Mouse (Mus musculus) 3T3-L1 (cell line): ENCODE data around the gene Gfral.

Experiments used
- DNase-seq: peaks from one replicate; pipeline ENCODE4 v3.0.0-alpha.2; 2015; ENCODE audit warnings: low read depth, low spot score

The Gfral gene

GRCm38 (mm10) chr9:76213557-76213956 is at the start of gene Gfral:
TSS of gene Gfral (minus strand) at chr9:76213657.
- no peak for DNase-seq

- no peak for DNase-seq
Observed at GRCm38 (mm10) chr9:76257731-76258130, 44.3 kb upstream of the Gfral start.

- no peak for DNase-seq
Observed at GRCm38 (mm10) chr9:76252544-76252943, 39.1 kb upstream of the Gfral start.

GRCm38 (mm10) chr9:76252109-76252508 is 38.7 kb upstream of the Gfral start:
- DNase-seq: no peak

- DNase-seq: no peak
Observed at GRCm38 (mm10) chr9:76242322-76242721, 28.9 kb upstream of the Gfral start.

- DNase-seq: no peak
Observed at GRCm38 (mm10) chr9:76237946-76238345, 24.5 kb upstream of the Gfral start.

- no peak for DNase-seq
Observed at GRCm38 (mm10) chr9:76237243-76237642, 23.8 kb upstream of the Gfral start.

- peak; percentile 80 for DNase-seq
Observed at GRCm38 (mm10) chr9:76236626-76237025, 23.2 kb upstream of the Gfral start.

GRCm38 (mm10) chr9:76235945-76236503 is 22.6 kb upstream of the Gfral start:
- no peak for DNase-seq

- no peak for DNase-seq
Observed at GRCm38 (mm10) chr9:76234899-76235298, 21.4 kb upstream of the Gfral start.

GRCm38 (mm10) chr9:76230400-76230799 is 16.9 kb upstream of the Gfral start:
- no peak for DNase-seq

- no peak for DNase-seq
Observed at GRCm38 (mm10) chr9:76217178-76217975, 3.9 kb upstream of the Gfral start.

GRCm38 (mm10) chr9:76214678-76215077 is 1.2 kb upstream of the Gfral start:
- DNase-seq: no peak

GRCm38 (mm10) chr9:76196917-76197316 is 16.5 kb downstream of the Gfral start:
- no peak for DNase-seq

GRCm38 (mm10) chr9:76179221-76179620 is 34.2 kb downstream of the Gfral start:
- no peak for DNase-seq

- peak; percentile 9 for DNase-seq
Observed at GRCm38 (mm10) chr9:76172686-76173295, 40.7 kb downstream of the Gfral start.

GRCm38 (mm10) chr9:76168355-76168754 is 45.1 kb downstream of the Gfral start:
- DNase-seq: peak; percentile 48

- no peak for DNase-seq
Observed at GRCm38 (mm10) chr9:76162446-76162845, 51.0 kb downstream of the Gfral start.

GRCm38 (mm10) chr9:76145593-76145992 is 67.9 kb downstream of the Gfral start:
- DNase-seq: no peak

- DNase-seq: peak; percentile 75
Observed at GRCm38 (mm10) chr9:76138378-76139109, 74.9 kb downstream of the Gfral start.

- peak; percentile 14 for DNase-seq
Observed at GRCm38 (mm10) chr9:76134042-76134441, 79.4 kb downstream of the Gfral start.

- DNase-seq: no peak
Observed at GRCm38 (mm10) chr9:76129353-76129752, 84.1 kb downstream of the Gfral start.
